Mouse (Mus musculus) liver, adult 2 months (tissue): Measurements from ENCODE around the gene Krtdap. TPM values are rescaled to one million over a fixed set of nuclear protein-coding genes. Genes with fewer than 3 reads are reported as not detected.

Experiments
- DNase-seq: peaks from one replicate; pipeline ENCODE4 v3.0.0-alpha.2; 2011; ENCODE audit warnings: low read depth, low spot score; ENCODE audit errors: extremely low read depth
- H3K27ac ChIP-seq: fragments of 200-500 bp; replicated peaks from 2 replicates; pipeline ENCODE4 v1.5.1; 2012; ENCODE audit warnings: low read depth, mild to moderate bottlenecking, control low read depth, inconsistent platforms, low read length; ENCODE audit not compliant: insufficient read depth
- H3K27me3 ChIP-seq: fragments of 200-500 bp; 2 replicates; pipeline ENCODE4 v1.6.1; 2012; ENCODE audit warnings: mild to moderate bottlenecking, moderate library complexity, low read length, inconsistent platforms; ENCODE audit not compliant: control insufficient read depth, insufficient read depth
- H3K36me3 ChIP-seq: fragments of 200-500 bp; 2 replicates; pipeline ENCODE4 v1.6.1; 2012; ENCODE audit warnings: low read length, inconsistent platforms; ENCODE audit not compliant: control insufficient read depth, insufficient read depth
- H3K4me1 ChIP-seq: fragments of 200-500 bp; 2 replicates; pipeline ENCODE4 v1.6.1; 2011; ENCODE audit warnings: low read length; ENCODE audit not compliant: control insufficient read depth, insufficient read depth
- H3K4me3 ChIP-seq: fragments of 200-500 bp; 2 replicates; pipeline ENCODE4 v1.5.1; 2011; ENCODE audit warnings: low read depth, mild to moderate bottlenecking, control low read depth, low read length, moderate library complexity; ENCODE audit not compliant: insufficient read depth
- H3K79me2 ChIP-seq: fragments of 200-500 bp; 2 replicates; pipeline ENCODE4 v1.6.1; 2012; ENCODE audit warnings: inconsistent platforms, mild to moderate bottlenecking, low read length, moderate library complexity; ENCODE audit not compliant: control insufficient read depth, insufficient read depth
- H3K9ac ChIP-seq: fragments of 200-500 bp; 2 replicates; pipeline ENCODE4 v1.6.1; 2012; ENCODE audit warnings: low read depth, mild to moderate bottlenecking, control low read depth, inconsistent platforms, low read length
- CTCF ChIP-seq: fragments of 200-500 bp; IDR thresholded peaks from 2 replicates; pipeline ENCODE4 v1.5.1; 2011; ENCODE audit warnings: low read depth, low read length, control low read depth
- POLR2A ChIP-seq: fragments of 200-500 bp; IDR thresholded peaks from 2 replicates; pipeline ENCODE4 v1.6.1; 2011; ENCODE audit warnings: low read length, control low read depth; ENCODE audit not compliant: insufficient read depth; ENCODE audit errors: extremely low read depth
- WGBS: fragments of 180-500 bp; shearing (Covaris S2); methylation state at CpG from one replicate; pipeline ENCODE4 v1.1.7; 2018; 5-methylcytosine and 5-hydroxymethylcytosine counted together
- polyA plus RNA-seq: library from polyadenylated mRNA; depleted of rRNA; stranded (reverse); fragments of >200 nt; gene quantifications from 2 replicates; pipeline ENCODE4 v1.2.3, GENCODE M21; 2012
- total RNA-seq: library from RNA; depleted of rRNA; stranded (reverse); fragments of >200 nt; gene quantifications from 2 replicates; pipeline ENCODE4 v1.2.3, GENCODE M21; 2014

The Krtdap gene
- total and polyA plus RNA-seq, 2 experiments, result not detected

- WGBS, result 42% methylated on average over 11 of the region's 11 CpGs
- no peak overlapping the region for H3K4me3 ChIP-seq
Observed at GRCm38 (mm10) chr7:30765173-30765572, 22.5 kb upstream of the Krtdap start.

GRCm38 (mm10) chr7:30766408-30766807, 21.3 kb upstream of the Krtdap start:
- H3K9ac ChIP-seq, result no peak overlapping the region
- no peaks in the 10 kb centered on the region for H3K79me2 ChIP-seq
- WGBS, result 88% methylated on average over 4 of the region's 4 CpGs
- no peak for DNase-seq
- H3K4me1 ChIP-seq, result no peaks in the 10 kb centered on the region
- no peak overlapping the region for H3K27ac ChIP-seq
- H3K27me3 ChIP-seq, result no peaks in the 10 kb centered on the region
- TF ChIP-seq CTCF, result peak; percentile 37
- no peak for TF ChIP-seq POLR2A
- no peak overlapping the region for H3K4me3 ChIP-seq
- H3K36me3 ChIP-seq, result no peaks in the 10 kb centered on the region

More at GRCm38 (mm10) chr7:30765173-30765572, 22.5 kb upstream of the Krtdap start:
- no peak overlapping the region for H3K27ac ChIP-seq
- no peaks in the 10 kb centered on the region for H3K27me3 ChIP-seq
- H3K36me3 ChIP-seq, result no peaks in the 10 kb centered on the region
- H3K4me1 ChIP-seq, result no peaks in the 10 kb centered on the region
- TF ChIP-seq POLR2A, result no peak
- TF ChIP-seq CTCF, result no peak
- no peak for DNase-seq
- no peak overlapping the region for H3K9ac ChIP-seq
- H3K79me2 ChIP-seq, result no peaks in the 10 kb centered on the region

- Histone ChIP-seq H3K36me3 (no peaks in the 10 kb centered on the region), H3K9ac (no peak overlapping the region), H3K79me2 (no peaks in the 10 kb centered on the region), H3K27me3 (no peaks in the 10 kb centered on the region), H3K27ac (no peak overlapping the region), H3K4me3 (no peak overlapping the region), H3K4me1 (no peaks in the 10 kb centered on the region)
- 55% methylated on average over 9 of the region's 9 CpGs for WGBS
- no peak for TF ChIP-seq CTCF
- TF ChIP-seq POLR2A, result no peak
- DNase-seq, result no peak
Observed at GRCm38 (mm10) chr7:30769236-30769635, 18.5 kb upstream of the Krtdap start.

- Histone ChIP-seq H3K4me3 (no peak overlapping the region), H3K9ac (no peak overlapping the region), H3K27ac (no peak overlapping the region), H3K4me1 (no peaks in the 10 kb centered on the region), H3K79me2 (no peaks in the 10 kb centered on the region), H3K36me3 (no peaks in the 10 kb centered on the region), H3K27me3 (no peaks in the 10 kb centered on the region)
- no peak for DNase-seq
- no peak for TF ChIP-seq CTCF
- TF ChIP-seq POLR2A, result no peak
- WGBS, result 87% methylated on average over 9 of the region's 9 CpGs
Observed at GRCm38 (mm10) chr7:30776104-30776503, 11.6 kb upstream of the Krtdap start.

GRCm38 (mm10) chr7:30777081-30777579, 10.6 kb upstream of the Krtdap start:
- H3K4me3 ChIP-seq, result no peak overlapping the region

GRCm38 (mm10) chr7:30777911-30778310, 9.8 kb upstream of the Krtdap start:
- no peak overlapping the region for H3K4me3 ChIP-seq
- no peak overlapping the region for H3K9ac ChIP-seq
- H3K27me3 ChIP-seq, result no peaks in the 10 kb centered on the region
- DNase-seq, result no peak
- no peak for TF ChIP-seq CTCF
- no peak for TF ChIP-seq POLR2A
- H3K27ac ChIP-seq, result no peak overlapping the region
- H3K4me1 ChIP-seq, result no peaks in the 10 kb centered on the region
- WGBS, result 89% methylated on average over 1 of the region's 1 CpGs
- no peaks in the 10 kb centered on the region for H3K36me3 ChIP-seq
- H3K79me2 ChIP-seq, result no peaks in the 10 kb centered on the region

More at GRCm38 (mm10) chr7:30777081-30777579, 10.6 kb upstream of the Krtdap start:
- no peak for DNase-seq
- no peaks in the 10 kb centered on the region for H3K79me2 ChIP-seq
- no peak overlapping the region for H3K9ac ChIP-seq
- H3K27me3 ChIP-seq, result no peaks in the 10 kb centered on the region
- no peaks in the 10 kb centered on the region for H3K36me3 ChIP-seq
- H3K4me1 ChIP-seq, result no peaks in the 10 kb centered on the region
- no peak overlapping the region for H3K27ac ChIP-seq
- WGBS, result 77% methylated on average over 7 of the region's 7 CpGs
- no peak for TF ChIP-seq CTCF
- TF ChIP-seq POLR2A, result no peak
